In genomic region chr9:48972494-48972893, GRCm38 (mm10) we compare ENCODE assay signal across 9 mouse cellular contexts. TPM values are rescaled to one million over a fixed set of nuclear protein-coding genes. Genes with fewer than 3 reads are reported as not detected.
DNase-seq lines count a peak whose midpoint lies in the region; ATAC-seq and TF ChIP-seq lines count a peak whose summit lies in the region.
"Had no signal": no experiment of that assay in that cellular context is flagged by ENCODE, and none has a peak within 500 bp of the region (broad histone marks: within the 10 kb centered on the region; RNA-seq: fewer than 3 reads in every experiment).

No protein-coding gene starts in this region.

- no peak overlapping the region for H3K4me2 ChIP-seq in forebrain, embryonic 12.5 days
- H3K4me2 ChIP-seq in midbrain, postnatal 0 days (ENCODE audit: low read depth, low read length, poor library complexity, severe bottlenecking) = no peak overlapping the region
- H3K4me2 ChIP-seq: hindbrain, embryonic 15.5 days had no signal

- peak; percentile 38 for DNase-seq in forebrain, embryonic 10.5 days (ENCODE audit: extremely low spot score, low spot score)
- DNase-seq in ovary, postnatal 14 days (ENCODE audit: low spot score) = peak; percentile 18
- DNase-seq in ovary, postnatal 10 days (ENCODE audit: low spot score) = no peak
- peak; percentile 84 for DNase-seq in embryo, embryonic 10 days (ENCODE audit: low spot score)
- peak; percentile 57 for DNase-seq in layer of hippocampus, adult 11-12 months (ENCODE audit: low spot score)
- DNase-seq in midbrain, postnatal 0 days (ENCODE audit: low spot score) = peak; percentile 85
- no peak for DNase-seq in urinary bladder, postnatal 4 days (ENCODE audit: low spot score in 2 of 2)

- WGBS in forebrain, embryonic 10.5 days = 32% methylated on average over 3 of the region's 3 CpGs
- 30% methylated on average over 3 of the region's 3 CpGs for WGBS in forebrain, embryonic 12.5 days
- WGBS in midbrain, postnatal 0 days = 31% methylated on average over 3 of the region's 3 CpGs

- no peaks in the 10 kb centered on the region for H3K27me3 ChIP-seq in forebrain, embryonic 10.5 days (ENCODE audit: poor library complexity, severe bottlenecking)
- no peaks in the 10 kb centered on the region for H3K27me3 ChIP-seq in forebrain, embryonic 12.5 days
- no peaks in the 10 kb centered on the region for H3K27me3 ChIP-seq in midbrain, postnatal 0 days (ENCODE audit: insufficient read depth, low read length)
- H3K27me3 ChIP-seq: hindbrain, embryonic 15.5 days had no signal

- H3K4me3 ChIP-seq in forebrain, embryonic 10.5 days = no peak overlapping the region
- no peak overlapping the region for H3K4me3 ChIP-seq in forebrain, embryonic 12.5 days (replicated peaks)
- H3K4me3 ChIP-seq in midbrain, postnatal 0 days (ENCODE audit: low read depth, low read length) = no peak overlapping the region
- H3K4me3 ChIP-seq: hindbrain, embryonic 15.5 days had no signal

- no peak for ATAC-seq in forebrain, embryonic 12.5 days (ENCODE audit: low FRiP score)
- no peak for ATAC-seq in midbrain, postnatal 0 days (ENCODE audit: low FRiP score)

- peaks cover 11% of the 10 kb centered on the region for H3K4me1 ChIP-seq in forebrain, embryonic 10.5 days
- no peaks in the 10 kb centered on the region for H3K4me1 ChIP-seq in forebrain, embryonic 12.5 days
- no peaks in the 10 kb centered on the region for H3K4me1 ChIP-seq in midbrain, postnatal 0 days (ENCODE audit: insufficient read depth, low read length)
- H3K4me1 ChIP-seq: hindbrain, embryonic 15.5 days had no signal

- no peak overlapping the region for H3K27ac ChIP-seq in forebrain, embryonic 10.5 days
- no peak overlapping the region for H3K27ac ChIP-seq in forebrain, embryonic 12.5 days
- H3K27ac ChIP-seq in midbrain, postnatal 0 days (ENCODE audit: low read depth, low read length) = no peak overlapping the region
- H3K27ac ChIP-seq: hindbrain, embryonic 15.5 days had no signal

- TF ChIP-seq CTCF in midbrain, postnatal 0 days (IDR thresholded peaks at IDR 0.05) = peak; percentile 94

- no peaks in the 10 kb centered on the region for H3K36me3 ChIP-seq in forebrain, embryonic 10.5 days (replicated peaks)
- no peaks in the 10 kb centered on the region for H3K36me3 ChIP-seq in forebrain, embryonic 12.5 days (replicated peaks)
- no peaks in the 10 kb centered on the region for H3K36me3 ChIP-seq in midbrain, postnatal 0 days (ENCODE audit: insufficient read depth, low read length)
- H3K36me3 ChIP-seq: hindbrain, embryonic 15.5 days had no signal

- no peak overlapping the region for H3K9ac ChIP-seq in forebrain, embryonic 12.5 days
- no peak overlapping the region for H3K9ac ChIP-seq in midbrain, postnatal 0 days (replicated peaks; ENCODE audit: low read length, poor library complexity, severe bottlenecking)
- H3K9ac ChIP-seq: hindbrain, embryonic 15.5 days had no signal

- 0 out of 2 replicates have a peak, but pooled peaks cover 5% of the 10 kb centered on the region for H3K9me3 ChIP-seq in forebrain, embryonic 10.5 days
- no peaks in the 10 kb centered on the region for H3K9me3 ChIP-seq in forebrain, embryonic 12.5 days
- no peaks in the 10 kb centered on the region for H3K9me3 ChIP-seq in midbrain, postnatal 0 days (ENCODE audit: low read length)
- H3K9me3 ChIP-seq: hindbrain, embryonic 15.5 days had no signal

RNA-seq across cellular contexts. Expression of gene Htr3b, which starts 7.7 kb away (rescaled TPM):
- 1.6 and 1.8 TPM in 2 replicates for polyA plus RNA-seq in forebrain, embryonic 10.5 days (2016; fragmentation: Nextera tagmentation; extraction: Ambion mirVana)
- polyA plus RNA-seq in forebrain, embryonic 12.5 days (2016; fragmentation: Nextera tagmentation; extraction: Ambion mirVana) = not detected in 2 replicates
- total RNA-seq in midbrain, postnatal 0 days (2014; rRNA removed) = not detected in 2 replicates
- 0.06 and 0.10 TPM in 2 replicates for polyA plus RNA-seq in midbrain, postnatal 0 days (2015; fragmentation: Nextera tagmentation; extraction: Ambion mirVana)

RNA-seq across cellular contexts. Expression of gene Usp28, which starts 12.7 kb away (rescaled TPM):
- 56.2 and 56.4 TPM in 2 replicates for polyA plus RNA-seq in forebrain, embryonic 10.5 days (2016; fragmentation: Nextera tagmentation; extraction: Ambion mirVana)
- 45.6 and 46.0 TPM in 2 replicates for polyA plus RNA-seq in forebrain, embryonic 12.5 days (2016; fragmentation: Nextera tagmentation; extraction: Ambion mirVana)
- 21.1 and 28.6 TPM in 2 replicates for total RNA-seq in midbrain, postnatal 0 days (2014; rRNA removed)
- 11.7 and 16.9 TPM in 2 replicates for polyA plus RNA-seq in midbrain, postnatal 0 days (2015; fragmentation: Nextera tagmentation; extraction: Ambion mirVana)

Comparison
In these comparisons a context has a peak if more than half of its experiments do, and no peak if none do; other contexts are left out.
1. DNase-seq: peak in forebrain, embryonic 10.5 days (single experiment), ovary, postnatal 14 days (single experiment), embryo, embryonic 10 days (single experiment), layer of hippocampus, adult 11-12 months (single experiment) and midbrain, postnatal 0 days (single experiment); none in ovary, postnatal 10 days (single experiment) and urinary bladder, postnatal 4 days (0 of 2).